Mouse (Mus musculus) heart, postnatal 36 days (tissue): Measurements from ENCODE around the gene Chrna4. TPM values are rescaled to one million over a fixed set of nuclear protein-coding genes. Genes with fewer than 3 reads are reported as not detected.

Experiments
- DNase-seq, 2 experiments: peaks; one replicate each; pipeline ENCODE4 v3.0.0; 2021 to 2022
- intact Hi-C: fragments of 180-260 bp; cut with DNase I; formaldehyde crosslinking; loops from one replicate; pipeline ENCODE4 v1.15.1; 2025
- total RNA-seq, 2 experiments: library from RNA; stranded (reverse); gene quantifications; 2 replicates each; pipeline ENCODE4 v1.2.3; 2021

Gene Chrna4
- not detected for total RNA-seq

DNA sequence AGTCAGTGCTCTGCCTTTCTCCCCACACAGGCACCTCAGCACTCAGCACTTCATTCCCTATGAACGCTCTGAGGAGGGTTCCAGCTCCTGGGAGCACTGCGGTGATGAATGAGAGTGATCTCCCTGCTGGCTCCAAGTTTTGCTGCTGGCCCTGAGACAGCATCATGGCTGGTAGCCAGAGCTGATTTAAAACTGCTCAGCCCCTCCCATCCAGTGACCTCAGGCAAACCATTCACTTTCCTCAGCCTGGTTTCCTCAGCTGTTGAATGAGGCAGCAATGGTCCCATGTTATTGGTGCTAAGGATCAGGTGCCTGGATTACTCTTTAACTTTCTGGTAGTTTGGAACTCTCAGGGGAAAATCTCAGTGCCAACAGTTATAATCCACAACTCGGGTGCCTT lies at the start of gene Chrna4:
TSS of gene Chrna4 (minus strand) at position 110 of the 400 bp plus-strand sequence.
- no peak for DNase-seq
- intact Hi-C loops = no loop called here

DNA sequence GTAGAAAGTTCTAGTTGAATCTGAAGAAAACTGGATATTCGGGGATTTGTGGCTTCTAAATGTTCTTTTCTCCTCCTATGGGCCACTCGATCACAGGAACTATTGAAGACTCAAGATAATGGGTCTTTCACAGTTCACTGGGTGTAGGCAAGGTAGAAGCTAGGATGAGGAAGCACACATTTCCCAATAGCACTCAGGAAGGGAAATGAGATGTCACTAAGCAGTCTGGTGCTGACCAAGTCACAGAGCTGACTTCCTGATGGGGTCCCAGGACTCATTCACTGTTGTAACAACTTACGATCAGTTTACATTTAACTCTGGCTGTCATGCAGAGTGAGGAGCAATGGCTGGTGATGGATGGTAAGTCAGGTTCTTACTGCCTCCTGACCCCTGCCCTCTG lies 46.8 kb upstream of the Chrna4 start:
- DNase-seq = no peak
- intact Hi-C loops = no loop called here

GRCm38 (mm10) chr2:181084997-181085396 lies 41.7 kb upstream of the Chrna4 start:
- DNase-seq = no peak
- intact Hi-C loops = no loop called here

DNA sequence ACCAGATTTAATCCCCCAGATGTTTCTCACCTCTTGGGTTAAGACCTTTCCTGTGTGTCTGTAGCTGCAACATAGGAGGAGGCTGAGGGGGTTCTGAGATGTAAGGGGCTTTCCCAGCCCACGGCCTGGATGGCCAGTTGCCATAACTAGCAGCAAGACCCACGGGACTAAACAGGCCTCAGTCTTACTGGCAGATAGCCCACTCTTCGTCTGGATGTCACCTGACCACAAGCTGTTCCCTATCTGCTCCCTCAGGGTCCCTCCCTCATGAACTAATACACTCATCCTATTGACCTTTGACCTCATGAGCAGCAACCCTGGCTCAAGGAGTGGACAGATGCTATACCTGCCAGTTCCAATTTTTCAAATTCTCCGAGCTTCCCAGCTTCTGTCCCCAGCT lies 40.6 kb upstream of the Chrna4 start:
- intact Hi-C loops = no loop called here
- DNase-seq = no peak

DNA sequence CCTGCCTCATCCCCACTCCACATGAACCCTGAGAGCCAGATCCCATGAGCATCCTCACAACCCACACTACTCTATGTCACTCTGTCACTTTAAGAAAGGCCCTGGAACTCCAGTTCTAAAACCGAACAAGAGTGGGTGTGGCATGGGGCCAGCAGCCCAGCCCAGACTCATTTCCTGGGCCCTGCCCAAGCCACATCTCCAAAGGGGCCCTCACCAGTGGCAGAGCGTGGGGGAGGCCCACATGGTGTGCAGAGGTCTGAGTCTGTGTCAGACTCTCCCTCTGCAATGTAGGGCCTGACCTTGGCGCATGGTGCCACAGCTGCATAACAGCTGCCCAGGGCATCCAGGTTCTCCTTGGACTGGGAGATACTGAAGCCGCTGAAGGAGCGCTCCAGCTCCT lies 37.5 kb upstream of the Chrna4 start:
- intact Hi-C loops = no loop called here
- no peak for DNase-seq

DNA sequence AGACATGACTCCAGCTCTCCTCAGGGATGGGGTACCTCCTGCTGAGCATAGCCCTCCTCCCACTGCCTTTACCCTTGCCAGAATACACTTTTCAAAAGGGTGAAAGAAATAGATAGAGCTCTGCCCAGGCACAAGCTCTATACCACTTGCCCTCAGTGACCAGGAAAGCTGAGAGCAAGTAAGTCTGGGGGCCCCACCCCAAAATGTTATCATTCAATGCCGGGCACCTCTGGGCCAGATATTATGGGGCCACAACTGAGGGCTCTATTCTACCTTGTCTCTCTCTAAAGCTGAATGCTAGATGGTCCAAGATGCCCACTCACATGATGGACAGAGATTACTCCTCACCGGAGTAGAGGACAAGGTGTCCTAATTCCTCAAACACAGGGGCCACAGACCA lies 36.2 kb upstream of the Chrna4 start:
- no peak for DNase-seq
- intact Hi-C loops = loop anchor here (10.0 kb wide), 1 partner anchor 275 kb away; no protein-coding TSS in a partner anchor

GRCm38 (mm10) chr2:181078908-181079307 lies 35.6 kb upstream of the Chrna4 start:
- intact Hi-C loops = loop anchor here (10.0 kb wide), 1 partner anchor 274 kb away; no protein-coding TSS in a partner anchor
- no peak for DNase-seq

DNA sequence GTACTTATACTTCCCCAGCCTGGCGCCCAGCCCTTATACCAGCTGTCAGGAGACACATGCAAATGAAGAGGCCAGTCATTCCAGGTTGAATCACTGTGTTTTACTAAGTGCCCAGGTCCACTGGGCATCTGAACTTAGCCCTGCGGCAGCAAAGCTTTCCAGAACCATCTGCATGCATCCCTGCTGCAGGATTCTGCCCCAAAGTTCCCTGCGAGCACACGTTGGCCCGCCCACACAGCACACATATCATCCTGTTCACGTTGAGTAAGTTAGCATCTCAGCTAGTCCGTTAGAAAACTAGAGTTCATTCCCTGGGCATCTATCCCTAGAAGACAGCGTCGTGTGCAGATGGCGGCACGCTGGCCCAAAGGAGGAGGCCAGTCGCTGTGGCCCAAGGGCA lies 32.2 kb upstream of the Chrna4 start:
- intact Hi-C loops = loop anchor here (10.0 kb wide), 1 partner anchor 271 kb away; no protein-coding TSS in a partner anchor
- DNase-seq = no peak

DNA sequence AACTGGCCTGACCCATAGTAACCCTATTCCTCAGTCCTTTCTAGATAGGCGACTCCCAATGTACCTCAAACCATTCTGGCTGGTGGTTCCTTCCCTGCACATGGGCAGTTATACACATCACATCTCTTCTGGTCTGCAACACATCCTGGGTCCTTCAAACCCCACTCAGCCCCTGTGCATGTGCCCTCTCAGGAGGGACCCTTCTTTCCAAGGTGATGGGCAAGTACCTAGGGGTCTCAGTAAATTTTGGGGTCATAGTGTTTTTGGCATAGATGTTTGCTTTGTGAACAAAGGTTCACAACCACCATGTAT lies 29.0 kb upstream of the Chrna4 start:
- intact Hi-C loops = loop anchor here (2.0 to 10.0 kb wide), 2 partner anchors 148 to 268 kb away; no protein-coding TSS in a partner anchor
- no peak for DNase-seq

- peak; percentile 72 to 87 for DNase-seq
- intact Hi-C loops = loop anchor here (2.0 to 10.0 kb wide), 3 partner anchors 75 to 267 kb away; no protein-coding TSS in a partner anchor
Observed at GRCm38 (mm10) chr2:181071706-181072402, 28.5 kb upstream of the Chrna4 start.

- intact Hi-C loops = loop anchor here (2.0 to 10.0 kb wide), 2 partner anchors 73 to 265 kb away; no protein-coding TSS in a partner anchor
- DNase-seq = no peak
Observed at GRCm38 (mm10) chr2:181070136-181070535, 26.8 kb upstream of the Chrna4 start.

DNA sequence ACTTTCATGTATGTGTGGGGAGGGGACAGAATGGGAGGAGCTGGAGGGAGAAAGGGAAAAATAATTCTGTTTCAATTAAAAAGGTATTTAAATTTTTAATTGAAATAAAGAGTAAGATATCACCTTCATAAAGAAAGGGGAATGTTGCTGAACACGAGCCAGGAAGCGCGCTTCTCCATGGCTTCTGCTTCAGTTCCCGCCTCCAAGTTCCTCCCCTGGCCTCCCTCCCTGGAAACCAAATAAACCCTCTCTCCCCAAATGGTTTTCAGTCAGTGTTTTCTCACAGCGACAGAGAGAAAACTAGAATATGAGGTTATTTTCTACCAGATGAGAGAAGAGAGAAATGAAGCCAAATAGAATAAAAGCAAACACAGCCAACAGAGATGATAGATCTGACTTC lies 25.2 kb upstream of the Chrna4 start:
- no peak for DNase-seq
- intact Hi-C loops = no loop called here

DNA sequence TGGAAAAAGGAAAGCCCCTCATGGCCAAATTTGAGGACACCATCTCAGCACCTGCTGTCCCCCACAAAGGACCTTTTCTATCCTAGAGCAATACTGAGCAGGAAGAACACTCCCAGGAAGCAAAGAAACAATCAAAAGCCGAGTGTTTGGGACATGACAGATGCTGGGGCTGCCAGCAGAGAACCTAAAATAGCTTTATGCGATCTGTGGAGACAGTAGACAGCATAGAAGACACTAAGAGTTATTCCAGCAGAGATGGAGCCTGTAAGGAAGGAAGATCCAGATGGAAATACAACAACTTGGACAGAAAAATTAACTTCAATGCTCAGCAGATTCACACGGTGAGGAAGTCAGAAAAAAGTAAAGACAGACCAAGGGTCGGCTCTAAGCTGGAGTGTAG lies 22.5 kb upstream of the Chrna4 start:
- intact Hi-C loops = no loop called here
- no peak for DNase-seq

DNA sequence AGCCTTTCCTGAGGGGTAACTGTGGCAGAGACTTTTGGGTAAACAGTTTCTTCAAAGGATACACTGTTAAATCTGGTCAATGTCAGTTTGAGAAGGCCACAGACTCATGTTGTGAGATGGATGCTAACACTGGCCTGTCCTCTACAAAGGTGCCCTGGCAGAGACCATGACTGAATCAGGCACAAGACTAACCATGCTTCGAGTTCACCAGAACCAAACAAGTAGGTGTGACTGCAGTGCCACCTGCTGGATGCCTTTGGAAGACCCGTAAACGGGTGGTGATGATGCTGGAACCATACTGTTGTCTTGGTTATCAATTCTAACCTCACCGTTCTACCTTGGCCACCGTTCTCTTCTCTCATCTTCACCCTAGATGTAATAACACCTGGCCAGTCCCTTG lies 16.8 kb upstream of the Chrna4 start:
- intact Hi-C loops = loop anchor here (1.0 kb wide), 2 partner anchors 64 to 135 kb away; no protein-coding TSS in a partner anchor

GRCm38 (mm10) chr2:181058193-181058592 lies 14.8 kb upstream of the Chrna4 start:
- intact Hi-C loops = no loop called here
- no peak for DNase-seq

More for the DNA sequence above, 16.8 kb upstream of the Chrna4 start:
- peak; percentile 70 to 78 for DNase-seq

GRCm38 (mm10) chr2:181057341-181057740 lies 14.0 kb upstream of the Chrna4 start:
- DNase-seq = no peak
- intact Hi-C loops = no loop called here

GRCm38 (mm10) chr2:181052171-181052570 lies 8.8 kb upstream of the Chrna4 start:
- intact Hi-C loops = no loop called here
- DNase-seq = no peak

- intact Hi-C loops = no loop called here
- no peak for DNase-seq
Observed at GRCm38 (mm10) chr2:181048986-181049385, 5.6 kb upstream of the Chrna4 start.

DNA sequence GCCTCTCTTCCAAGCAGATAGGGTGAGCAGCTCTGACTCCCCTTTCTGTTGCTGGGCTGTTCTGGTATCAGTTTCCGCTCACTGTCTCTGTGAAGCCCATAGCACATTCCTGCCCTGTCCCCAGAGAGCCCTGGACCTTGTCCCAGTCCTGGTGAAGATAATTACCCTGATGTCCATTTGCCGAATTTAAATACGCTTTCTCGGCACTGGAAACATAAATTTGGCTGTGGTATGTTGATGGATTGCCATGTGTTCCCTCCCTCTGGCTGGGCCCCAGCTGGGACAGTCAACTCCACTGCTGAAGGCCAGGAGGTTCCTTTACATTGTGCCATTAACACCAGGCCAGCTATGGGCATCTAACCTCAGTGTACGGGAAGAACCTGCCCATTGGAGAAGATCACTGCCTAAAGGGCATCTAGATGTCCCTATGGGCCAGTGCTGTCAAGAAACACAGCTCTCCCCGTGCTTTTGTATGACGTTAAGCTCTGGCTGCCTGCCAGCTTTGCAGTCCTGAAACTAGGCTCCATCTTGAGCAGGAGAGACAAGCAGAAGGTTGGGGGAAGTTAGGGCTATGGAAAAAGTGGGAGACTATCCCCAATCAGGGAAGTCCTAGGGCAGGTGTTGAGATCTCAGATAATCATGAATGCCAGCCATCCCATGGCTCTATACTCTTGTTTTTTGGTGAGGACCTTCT lies 5.1 kb upstream of the Chrna4 start:
- no peak for DNase-seq

DNA sequence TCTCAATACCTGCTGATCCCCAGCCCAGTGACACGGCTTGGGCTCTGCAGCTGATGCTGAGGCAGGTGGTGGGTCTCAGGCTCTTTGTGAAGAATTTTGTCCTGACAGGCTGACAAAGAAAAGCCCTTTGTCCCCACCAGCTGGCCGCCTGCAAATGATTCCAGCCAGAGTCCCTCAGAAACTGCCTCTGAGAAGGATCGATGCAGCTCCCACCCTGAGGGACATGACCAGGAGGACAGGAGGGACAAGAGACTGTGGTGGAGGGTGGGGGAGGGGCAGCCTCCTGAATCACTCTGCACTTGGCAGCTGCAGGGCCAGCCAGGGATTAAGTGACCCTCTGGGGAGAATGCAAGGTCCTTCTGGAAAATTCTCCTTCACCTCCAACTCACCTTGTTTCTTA lies 655 bp upstream of the Chrna4 start:
- DNase-seq = no peak
- intact Hi-C loops = no loop called here

More for the DNA sequence above, 5.1 kb upstream of the Chrna4 start:
- intact Hi-C loops = no loop called here

- no peak for DNase-seq
- intact Hi-C loops = no loop called here
Observed at GRCm38 (mm10) chr2:181042376-181042775, 970 bp downstream of the Chrna4 start.

DNA sequence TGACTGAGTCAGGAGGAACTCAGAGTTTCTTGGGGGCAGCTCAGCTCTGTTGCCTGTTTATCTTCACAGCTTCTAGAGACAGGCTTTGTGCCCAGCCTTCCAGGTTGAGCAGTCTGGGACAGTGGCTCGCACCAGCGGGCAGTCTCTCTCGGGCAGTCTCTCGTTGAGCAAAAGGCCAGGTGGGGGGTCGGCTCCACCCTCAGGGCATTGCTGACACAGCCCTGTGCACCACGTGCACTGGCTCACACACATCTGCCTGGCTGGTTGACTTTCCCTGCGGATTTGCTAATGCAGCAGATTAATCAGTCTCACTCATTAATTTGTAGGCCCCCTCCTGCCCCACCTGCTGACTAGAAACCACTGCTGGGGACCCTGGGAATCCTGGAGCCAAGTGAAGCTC lies 1.4 kb downstream of the Chrna4 start:
- no peak for DNase-seq
- intact Hi-C loops = no loop called here
